Mouse (Mus musculus) intestine, embryonic 14.5 days (tissue): ENCODE data around the gene Gng12. TPM values are rescaled to one million over a fixed set of nuclear protein-coding genes. Genes with fewer than 3 reads are reported as not detected.

ENCODE experiments used
- ATAC-seq: fragments of 200-750 bp; cut with Nextera tagmentation; replicated peaks from 2 replicates; pipeline ENCODE4 v1.8.0; 2017; ENCODE audit warnings: low read depth, moderate number of reproducible peaks, moderate TSS enrichment, moderate library complexity; ENCODE audit not compliant: low FRiP score, low TSS enrichment
- DNase-seq: peaks from one replicate; pipeline ENCODE4 v3.0.0-alpha.2; 2018; ENCODE audit warnings: low spot score
- H3K27ac ChIP-seq: fragments of 300-500 bp; sonication (generic); 2 replicates; pipeline ENCODE4 v1.5.1; 2014; ENCODE audit warnings: low read depth, mild to moderate bottlenecking, control low read depth
- H3K27me3 ChIP-seq: fragments of 300-500 bp; sonication (generic); replicated peaks from 2 replicates; pipeline ENCODE4 v1.6.1; 2014; ENCODE audit warnings: low read length, control low read depth; ENCODE audit not compliant: control insufficient read depth, insufficient read depth
- H3K36me3 ChIP-seq: fragments of 300-500 bp; sonication (generic); 2 replicates; pipeline ENCODE4 v1.6.1; 2014; ENCODE audit warnings: low read length, control low read depth; ENCODE audit not compliant: control insufficient read depth, insufficient read depth
- H3K4me1 ChIP-seq: fragments of 300-500 bp; sonication (generic); replicated peaks from 2 replicates; pipeline ENCODE4 v1.6.1; 2014; ENCODE audit warnings: low read length, control low read depth, mixed read lengths; ENCODE audit not compliant: control insufficient read depth, insufficient read depth
- H3K4me2 ChIP-seq: fragments of 300-500 bp; sonication (generic); 2 replicates; pipeline ENCODE4 v1.6.1; 2014; ENCODE audit warnings: low read length
- H3K4me3 ChIP-seq: fragments of 300-500 bp; sonication (generic); 2 replicates; pipeline ENCODE4 v1.5.1; 2014; ENCODE audit warnings: low read depth, low read length, control low read depth, mixed read lengths
- H3K9ac ChIP-seq: fragments of 300-500 bp; sonication (generic); 2 replicates; pipeline ENCODE4 v1.6.1; 2014; ENCODE audit warnings: mild to moderate bottlenecking, low read length
- H3K9me3 ChIP-seq: fragments of 300-500 bp; sonication (generic); 2 replicates; pipeline ENCODE4 v1.6.1; 2016; ENCODE audit warnings: low read length, control low read depth; ENCODE audit not compliant: control insufficient read depth
- WGBS: fragments of 180-500 bp; shearing (Covaris S2); extraction: QIAGEN DNeasy Blood & Tissue Kit; methylation state at CpG from one replicate; pipeline ENCODE4 v1.1.7; 2014; 5-methylcytosine and 5-hydroxymethylcytosine counted together
- polyA plus RNA-seq: library from polyadenylated mRNA; unstranded; fragments of >200 nt; fragmentation: Nextera tagmentation; extraction: Ambion mirVana; gene quantifications from 2 replicates; pipeline ENCODE4 v1.2.1, GENCODE M21; 2014

The Gng12 gene
- polyA plus RNA-seq, 1 experiment from 2014 or later: 140 TPM

- no peak overlapping the region for H3K9ac ChIP-seq
- ATAC-seq: no peak
Measured at GRCm38 (mm10) chr6:66992786-66993185, 96.6 kb downstream of the Gng12 start.

GRCm38 (mm10) chr6:66994981-66995380, 98.8 kb downstream of the Gng12 start:
- Histone ChIP-seq H3K9me3 (no peaks in the 10 kb centered on the region), H3K4me3 (no peak overlapping the region), H3K9ac (no peak overlapping the region), H3K27me3 (no peaks in the 10 kb centered on the region), H3K27ac (no peak overlapping the region), H3K4me2 (no peak overlapping the region), H3K4me1 (0 out of 2 replicates have a peak, but pooled peaks cover 5% of the 10 kb centered on the region), H3K36me3 (no peaks in the 10 kb centered on the region)
- ATAC-seq (no peak), DNase-seq (no peak)
- WGBS: 94% methylated on average over 8 of the region's 8 CpGs

More at GRCm38 (mm10) chr6:66992786-66993185, 96.6 kb downstream of the Gng12 start:
- Histone ChIP-seq H3K4me3 (no peak overlapping the region), H3K9me3 (no peaks in the 10 kb centered on the region), H3K27me3 (no peaks in the 10 kb centered on the region), H3K36me3 (no peaks in the 10 kb centered on the region), H3K4me1 (0 out of 2 replicates have a peak, but pooled peaks cover 5% of the 10 kb centered on the region), H3K27ac (no peak overlapping the region), H3K4me2 (no peak overlapping the region)
- no peak for DNase-seq
- WGBS: 84% methylated on average over 8 of the region's 8 CpGs

DNA sequence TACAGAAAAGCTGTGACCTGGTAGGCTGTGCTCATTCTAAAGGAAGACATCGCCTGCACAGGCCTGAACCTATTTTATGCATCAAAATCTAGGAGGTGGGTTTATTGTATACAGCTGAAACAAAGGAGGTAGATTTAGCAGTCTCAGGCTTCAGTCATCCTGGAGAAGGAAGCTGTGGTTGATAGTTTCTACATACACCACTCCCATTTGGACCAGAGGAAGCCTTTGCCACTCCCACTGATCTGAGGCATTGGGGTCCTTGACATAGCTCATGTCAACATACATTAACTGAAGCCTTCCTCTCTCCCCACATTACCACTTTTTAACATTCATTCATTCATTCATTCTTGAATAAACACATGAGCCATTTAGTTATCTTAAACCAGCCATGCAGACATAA, 99.6 kb downstream of the Gng12 start:
- H3K4me1 ChIP-seq: 0 out of 2 replicates have a peak, but pooled peaks cover 5% of the 10 kb centered on the region
- H3K27me3 ChIP-seq: no peaks in the 10 kb centered on the region
- no peak overlapping the region for H3K4me3 ChIP-seq
- H3K4me2 ChIP-seq: no peak overlapping the region
- DNase-seq (no peak), ATAC-seq (no peak)
- WGBS: 93% methylated on average over 1 of the region's 1 CpGs
- no peak overlapping the region for H3K27ac ChIP-seq
- no peaks in the 10 kb centered on the region for H3K9me3 ChIP-seq
- H3K9ac ChIP-seq: no peak overlapping the region
- no peaks in the 10 kb centered on the region for H3K36me3 ChIP-seq

GRCm38 (mm10) chr6:66996257-66996656, 100.1 kb downstream of the Gng12 start:
- H3K4me1 ChIP-seq: 0 out of 2 replicates have a peak, but pooled peaks cover 5% of the 10 kb centered on the region
- H3K27me3 ChIP-seq: no peaks in the 10 kb centered on the region
- 90% methylated on average over 1 of the region's 1 CpGs for WGBS
- H3K4me3 ChIP-seq: no peak overlapping the region
- H3K9me3 ChIP-seq: no peaks in the 10 kb centered on the region
- H3K9ac ChIP-seq: no peak overlapping the region
- DNase-seq: no peak
- H3K36me3 ChIP-seq: no peaks in the 10 kb centered on the region
- ATAC-seq: no peak
- H3K27ac ChIP-seq: no peak overlapping the region
- H3K4me2 ChIP-seq: no peak overlapping the region

DNA sequence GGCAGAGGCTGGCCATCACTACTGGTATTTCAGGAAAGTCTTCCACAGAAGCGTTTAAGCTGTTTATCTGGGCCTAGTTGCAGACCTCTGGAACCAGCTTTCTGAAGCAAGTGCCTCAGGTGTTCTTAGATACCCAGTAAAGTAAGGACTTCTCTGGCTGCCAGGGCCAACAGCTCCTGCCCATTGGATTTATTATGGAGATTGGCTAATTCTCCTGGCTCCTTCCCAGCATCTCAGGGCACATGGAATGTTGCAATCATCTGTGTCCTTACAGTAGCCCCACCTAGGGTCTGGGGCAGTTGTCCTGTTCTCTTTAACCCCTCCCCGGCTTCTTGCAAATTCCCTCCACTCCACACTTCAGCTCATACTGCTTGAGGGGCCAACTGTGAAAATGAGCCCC, 102.4 kb downstream of the Gng12 start:
- ATAC-seq: no peak
- H3K9me3 ChIP-seq: no peaks in the 10 kb centered on the region
- no peak overlapping the region for H3K4me2 ChIP-seq
- H3K4me3 ChIP-seq: no peak overlapping the region
- H3K27me3 ChIP-seq: no peaks in the 10 kb centered on the region
- H3K9ac ChIP-seq: no peak overlapping the region
- WGBS: 96% methylated on average over 2 of the region's 2 CpGs
- DNase-seq: no peak
- 0 out of 2 replicates have a peak, but pooled peaks cover 3% of the 10 kb centered on the region for H3K4me1 ChIP-seq
- no peak overlapping the region for H3K27ac ChIP-seq
- no peaks in the 10 kb centered on the region for H3K36me3 ChIP-seq

DNA sequence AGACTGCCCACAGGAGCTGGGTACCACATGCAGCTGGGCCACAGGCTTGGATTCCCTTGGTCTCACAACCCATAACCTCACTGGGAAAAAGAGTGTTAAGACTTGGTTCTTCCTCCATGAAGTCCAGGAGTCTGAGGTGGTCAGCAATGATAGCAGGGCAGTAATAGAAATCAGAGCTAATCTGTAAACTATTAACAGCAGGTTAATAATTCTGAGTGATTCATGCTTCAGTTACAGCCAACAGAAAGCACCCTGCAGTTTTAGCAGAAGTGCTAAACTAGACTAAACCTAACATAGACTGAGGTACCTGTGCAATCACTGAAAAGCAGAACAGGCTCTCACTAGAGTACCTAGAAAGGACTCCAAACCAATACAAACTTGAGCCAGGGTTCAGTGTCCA, 103.6 kb downstream of the Gng12 start:
- no peaks in the 10 kb centered on the region for H3K27me3 ChIP-seq
- no peak overlapping the region for H3K27ac ChIP-seq
- no peak for DNase-seq
- H3K4me3 ChIP-seq: no peak overlapping the region
- no peaks in the 10 kb centered on the region for H3K9me3 ChIP-seq
- no peak overlapping the region for H3K9ac ChIP-seq
- no peaks in the 10 kb centered on the region for H3K36me3 ChIP-seq
- no peaks in the 10 kb centered on the region for H3K4me1 ChIP-seq
- ATAC-seq: no peak
- H3K4me2 ChIP-seq: no peak overlapping the region

- Histone ChIP-seq H3K4me1 (peaks cover 4% of the 10 kb centered on the region; the same call in 1 of the 2 replicates), H3K27ac (no peak overlapping the region), H3K9me3 (no peaks in the 10 kb centered on the region), H3K4me2 (no peak overlapping the region), H3K36me3 (no peaks in the 10 kb centered on the region), H3K4me3 (no peak overlapping the region), H3K9ac (no peak overlapping the region), H3K27me3 (no peaks in the 10 kb centered on the region)
- WGBS: 88% methylated on average over 3 of the region's 3 CpGs
- ATAC-seq: no peak
- DNase-seq: no peak
Measured at GRCm38 (mm10) chr6:67009888-67010287, 113.7 kb downstream of the Gng12 start.

DNA sequence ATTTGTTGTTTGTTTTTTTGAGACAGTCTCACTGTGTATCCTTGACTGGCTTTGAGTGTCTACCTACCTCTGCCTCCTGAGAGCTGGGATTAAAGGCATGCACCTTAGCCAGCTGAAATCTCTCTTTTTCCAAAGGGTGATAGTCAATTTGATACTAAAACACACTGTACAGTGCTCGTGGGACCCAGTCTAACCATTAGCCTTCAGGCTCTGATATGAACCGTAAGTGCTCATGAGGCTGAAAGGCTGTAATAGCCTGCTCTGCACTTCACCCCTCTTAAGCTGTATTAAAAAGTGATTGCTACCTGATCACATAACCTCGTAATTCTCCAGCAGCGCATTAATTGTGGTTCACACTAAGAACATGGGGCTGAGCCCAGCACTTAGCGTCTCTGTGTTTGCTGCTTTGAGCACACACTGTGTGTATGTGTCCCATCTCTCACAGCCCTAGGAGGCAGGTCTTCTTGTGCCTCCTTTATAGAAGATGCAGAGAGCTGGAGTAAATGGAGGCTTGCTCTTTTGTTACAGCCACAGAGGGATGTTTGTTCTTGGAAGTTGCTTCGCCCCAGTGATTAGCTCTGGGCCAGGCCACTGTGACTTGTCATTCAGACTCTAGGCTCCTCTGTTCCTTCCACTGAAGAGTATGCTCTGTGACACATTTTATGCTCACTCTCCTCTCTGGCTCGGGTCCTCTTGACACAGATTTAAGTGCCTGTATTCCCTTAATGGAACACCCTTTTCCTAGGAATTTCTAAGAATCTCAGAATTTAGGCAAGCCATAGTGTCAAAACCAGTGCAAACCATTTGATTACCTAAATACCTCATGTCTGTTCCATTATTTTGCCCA, 114.4 kb downstream of the Gng12 start:
- H3K36me3 ChIP-seq: no peaks in the 10 kb centered on the region
- DNase-seq (no peak), ATAC-seq (no peak)
- H3K9ac ChIP-seq: no peak overlapping the region
- 85% methylated on average over 7 of the region's 7 CpGs for WGBS
- peaks cover 6% of the 10 kb centered on the region for H3K4me1 ChIP-seq
- no peaks in the 10 kb centered on the region for H3K9me3 ChIP-seq
- H3K27ac ChIP-seq: no peak overlapping the region
- no peak overlapping the region for H3K4me3 ChIP-seq
- H3K4me2 ChIP-seq: no peak overlapping the region
- H3K27me3 ChIP-seq: no peaks in the 10 kb centered on the region

DNA sequence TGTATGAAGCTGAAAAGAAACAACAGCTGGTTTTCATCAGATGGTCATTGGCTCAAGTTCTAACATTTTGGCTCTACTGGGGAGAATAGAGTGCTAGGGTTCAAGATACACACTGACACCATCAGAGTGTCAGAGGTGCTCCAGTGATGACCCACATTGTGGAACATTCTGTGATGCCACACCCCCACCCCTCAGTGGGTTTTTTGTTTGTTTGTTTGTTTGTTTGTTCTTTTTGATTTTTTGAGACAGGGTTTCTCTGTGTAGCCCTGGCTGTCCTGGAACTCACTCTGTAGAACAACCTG, 115.0 kb downstream of the Gng12 start:
- Histone ChIP-seq H3K9me3 (no peaks in the 10 kb centered on the region), H3K4me1 (peaks cover 12% of the 10 kb centered on the region), H3K27me3 (no peaks in the 10 kb centered on the region), H3K4me3 (no peak overlapping the region), H3K27ac (no peak overlapping the region), H3K36me3 (no peaks in the 10 kb centered on the region), H3K4me2 (no peak overlapping the region), H3K9ac (no peak overlapping the region)
- DNase-seq: no peak
- ATAC-seq: no peak
